Mouse (Mus musculus) adrenal gland, postnatal 10 days (tissue): ENCODE data around the gene Mpp5. TPM values are rescaled to one million over a fixed set of nuclear protein-coding genes. Genes with fewer than 3 reads are reported as not detected.
A peak's percentile ranks its signal among the peaks of the same experiment; 100 is the strongest.

Experiments
- DNase-seq: peaks from one replicate; pipeline ENCODE4 v3.0.0; 2021; ENCODE audit warnings: mixed read lengths
- total RNA-seq, 2 experiments: library from RNA; stranded (reverse); gene quantifications; 2 replicates each; pipeline ENCODE4 v1.2.3; 2021

The Mpp5 gene
- total RNA-seq, 2 experiments from 2014 or later = 16.5 to 22.0 TPM

GRCm38 (mm10) chr12:78842429-78842828 lies 93.7 kb downstream of the Mpp5 start:
- DNase-seq = no peak

GRCm38 (mm10) chr12:78848246-78848645 lies 99.5 kb downstream of the Mpp5 start:
- DNase-seq = no peak

- DNase-seq = no peak
Measured at GRCm38 (mm10) chr12:78860921-78861495, 112.3 kb downstream of the Mpp5 start.

GRCm38 (mm10) chr12:78861496-78862253 lies 113.0 kb downstream of the Mpp5 start, which contains the start of the genes Atp6v1d and Eif2s1:
TSS of gene Atp6v1d (minus strand) at chr12:78861638.
TSS of gene Eif2s1 (plus strand) at chr12:78861819.
- DNase-seq = peak; percentile 98

GRCm38 (mm10) chr12:78862254-78862730 lies 113.6 kb downstream of the Mpp5 start:
- DNase-seq = no peak

GRCm38 (mm10) chr12:78865434-78865833 lies 116.7 kb downstream of the Mpp5 start:
- no peak for DNase-seq

- no peak for DNase-seq
Measured at GRCm38 (mm10) chr12:78868115-78868514, 119.4 kb downstream of the Mpp5 start.

GRCm38 (mm10) chr12:78874581-78874980 lies 125.9 kb downstream of the Mpp5 start:
- no peak for DNase-seq

- no peak for DNase-seq
Measured at GRCm38 (mm10) chr12:78890062-78890461, 141.4 kb downstream of the Mpp5 start.

Other genes starting within 250 kb of the Mpp5 start
- under 1 TPM in 1 of 2 experiments, not detected in 1; 0.36 TPM for gene Fam71d, start 57.4 kb upstream of the Mpp5 start, total RNA-seq
- 10 to 100 TPM; 64.4 to 68.3 TPM for gene Atp6v1d, start 112.7 kb downstream of the Mpp5 start, total RNA-seq
- gene Eif2s1, start 112.9 kb downstream of the Mpp5 start, total RNA-seq = 10 to 100 TPM; 76.4 to 80.4 TPM
- gene Plek2, start 158.1 kb downstream of the Mpp5 start, total RNA-seq = under 1 TPM; 0.60 to 0.67 TPM